Mouse (Mus musculus) stomach, postnatal 0 days (tissue): ENCODE measurements around the gene Lrpprc. TPM values are rescaled to one million over a fixed set of nuclear protein-coding genes. Genes with fewer than 3 reads are reported as not detected.

Experiments
- ATAC-seq: fragments of 200-750 bp; cut with Nextera tagmentation; 2 replicates; pipeline ENCODE4 v1.8.0; 2017; ENCODE audit not compliant: low FRiP score, low TSS enrichment
- DNase-seq: peaks from one replicate; pipeline ENCODE4 v3.0.0-alpha.2; 2016; ENCODE audit warnings: low spot score
- H3K27ac ChIP-seq: fragments of 300-500 bp; sonication (generic); replicated peaks from 2 replicates; pipeline ENCODE4 v1.5.1; 2014; ENCODE audit warnings: mild to moderate bottlenecking, control low read depth
- H3K27me3 ChIP-seq: fragments of 300-500 bp; sonication (generic); 2 replicates; pipeline ENCODE4 v1.6.1; 2014; ENCODE audit warnings: low read length; ENCODE audit not compliant: control insufficient read depth, insufficient read depth
- H3K36me3 ChIP-seq: fragments of 300-500 bp; sonication (generic); 2 replicates; pipeline ENCODE4 v1.6.1; 2014; ENCODE audit warnings: low read length, mixed read lengths; ENCODE audit not compliant: control insufficient read depth, insufficient read depth
- H3K4me1 ChIP-seq: fragments of 300-500 bp; sonication (generic); replicated peaks from 2 replicates; pipeline ENCODE4 v1.6.1; 2014; ENCODE audit warnings: antibody characterized with exemption; ENCODE audit not compliant: control insufficient read depth, insufficient read depth
- H3K4me2 ChIP-seq: fragments of 300-500 bp; sonication (generic); replicated peaks from 2 replicates; pipeline ENCODE4 v1.6.1; 2014; ENCODE audit warnings: low read depth, mild to moderate bottlenecking, control low read depth, moderate library complexity
- H3K4me3 ChIP-seq: fragments of 300-500 bp; sonication (generic); 2 replicates; pipeline ENCODE4 v1.5.1; 2014; ENCODE audit warnings: low read depth, low read length, control low read depth
- H3K9ac ChIP-seq: fragments of 300-500 bp; sonication (generic); 2 replicates; pipeline ENCODE4 v1.6.1; 2014; ENCODE audit warnings: mild to moderate bottlenecking, low read length, control low read depth, mixed read lengths
- H3K9me3 ChIP-seq: fragments of 300-500 bp; sonication (generic); 2 replicates; pipeline ENCODE4 v1.6.1; 2016; ENCODE audit warnings: low read length; ENCODE audit not compliant: control insufficient read depth
- CTCF ChIP-seq: IDR thresholded peaks from 2 replicates; pipeline ENCODE4 v1.5.1; 2016; ENCODE audit warnings: antibody characterized with exemption, low read depth, mild to moderate bottlenecking, moderate library complexity
- EP300 ChIP-seq: optimal IDR thresholded peaks from 2 replicates; pipeline ENCODE3; 2016; ENCODE audit warnings: antibody characterized with exemption
- WGBS: fragments of 180-500 bp; shearing (Covaris S2); extraction: QIAGEN DNeasy Blood & Tissue Kit; methylation state at CpG from one replicate; pipeline ENCODE4 v1.1.7; 2014; 5-methylcytosine and 5-hydroxymethylcytosine counted together
- polyA plus RNA-seq: library from polyadenylated mRNA; unstranded; fragments of >200 nt; fragmentation: Nextera tagmentation; extraction: Ambion mirVana; gene quantifications from 2 replicates; pipeline ENCODE4 v1.2.1, GENCODE M21; 2015

Lrpprc gene
- polyA plus RNA-seq, 1 experiment from 2014 or later = 14.6 TPM

DNA sequence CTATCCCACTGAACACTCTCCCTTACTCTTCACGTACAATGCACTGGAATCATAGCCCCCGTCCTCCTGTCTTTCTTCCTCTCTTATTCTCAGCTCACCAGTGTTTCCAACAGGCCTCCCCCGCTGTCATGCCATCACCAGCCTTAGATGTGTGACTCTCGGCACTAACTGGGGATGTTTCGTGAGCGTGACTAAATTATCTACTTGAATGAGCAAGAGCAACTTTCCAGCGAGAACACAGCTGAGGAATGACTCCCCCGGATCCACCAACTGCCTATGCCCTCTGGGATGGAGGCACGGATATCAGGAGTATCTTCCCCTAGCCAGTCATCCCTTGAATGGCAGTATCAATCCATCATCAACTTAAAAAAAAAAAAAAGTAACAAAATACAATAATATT is 66.6 kb downstream of the Lrpprc start:
- Histone ChIP-seq H3K27ac (no peak overlapping the region), H3K36me3 (peaks cover 23% of the 10 kb centered on the region), H3K27me3 (no peaks in the 10 kb centered on the region), H3K4me1 (no peaks in the 10 kb centered on the region), H3K4me3 (no peak overlapping the region), H3K9me3 (no peaks in the 10 kb centered on the region), H3K9ac (no peak overlapping the region), H3K4me2 (no peak overlapping the region)
- TF ChIP-seq CTCF (no peak), EP300 (no peak)
- ATAC-seq (no peak), DNase-seq (no peak)
- WGBS = 88% methylated on average over 9 of the region's 9 CpGs

DNA sequence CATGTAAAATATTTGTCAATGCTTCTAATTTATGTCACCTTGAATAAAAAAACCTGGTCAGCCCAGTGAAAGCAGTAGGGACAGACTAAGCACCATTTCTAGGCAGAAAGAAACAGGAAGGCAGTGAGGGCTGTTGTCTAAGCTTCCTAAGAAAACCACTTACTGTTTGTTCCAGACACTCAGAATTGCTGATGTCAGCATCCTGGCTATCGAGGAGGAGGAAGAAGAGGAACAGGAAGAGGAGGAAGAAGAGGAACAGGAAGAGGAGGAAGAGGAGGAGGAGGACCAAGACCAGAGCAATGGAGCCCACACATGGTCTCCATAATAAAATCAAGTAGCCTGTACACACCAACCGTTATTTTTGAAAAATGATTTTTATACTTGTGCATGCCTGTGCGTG is 71.5 kb downstream of the Lrpprc start:
- Histone ChIP-seq H3K36me3 (peaks cover 11% of the 10 kb centered on the region), H3K9me3 (no peaks in the 10 kb centered on the region), H3K4me1 (no peaks in the 10 kb centered on the region), H3K27me3 (no peaks in the 10 kb centered on the region), H3K27ac (no peak overlapping the region), H3K4me2 (no peak overlapping the region), H3K9ac (no peak overlapping the region), H3K4me3 (no peak overlapping the region)
- DNase-seq = no peak
- ATAC-seq = no peak
- 81% methylated on average over 3 of the region's 3 CpGs for WGBS
- TF ChIP-seq EP300 = no peak
- no peak for TF ChIP-seq CTCF

DNA sequence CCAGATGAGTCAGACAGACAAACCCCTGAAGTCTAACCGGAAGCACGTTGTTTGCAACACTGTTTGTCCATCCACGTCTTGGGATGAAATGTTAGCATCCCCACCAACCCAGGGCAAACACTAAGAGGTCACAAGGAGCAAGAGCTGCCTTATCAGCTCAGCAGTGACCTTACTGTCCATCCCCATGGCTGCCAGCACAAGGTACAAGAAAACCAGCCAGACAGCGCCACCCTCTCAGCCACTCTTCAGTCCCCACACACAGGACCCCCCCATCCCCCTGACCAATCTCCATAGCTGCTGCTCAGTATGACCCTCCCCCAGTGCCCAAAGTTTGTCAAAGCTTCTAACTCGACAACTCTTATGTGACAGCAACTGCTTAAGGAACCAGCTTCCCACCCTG is 73.2 kb downstream of the Lrpprc start:
- 62% methylated on average over 5 of the region's 5 CpGs for WGBS
- no peaks in the 10 kb centered on the region for H3K27me3 ChIP-seq
- H3K4me1 ChIP-seq = no peaks in the 10 kb centered on the region
- H3K27ac ChIP-seq = no peak overlapping the region
- H3K36me3 ChIP-seq = peaks cover 10% of the 10 kb centered on the region
- H3K9me3 ChIP-seq = no peaks in the 10 kb centered on the region
- no peak overlapping the region for H3K9ac ChIP-seq
- no peak overlapping the region for H3K4me3 ChIP-seq
- no peak overlapping the region for H3K4me2 ChIP-seq
- ATAC-seq (no peak), DNase-seq (no peak)
- TF ChIP-seq EP300 (no peak), CTCF (no peak)

DNA sequence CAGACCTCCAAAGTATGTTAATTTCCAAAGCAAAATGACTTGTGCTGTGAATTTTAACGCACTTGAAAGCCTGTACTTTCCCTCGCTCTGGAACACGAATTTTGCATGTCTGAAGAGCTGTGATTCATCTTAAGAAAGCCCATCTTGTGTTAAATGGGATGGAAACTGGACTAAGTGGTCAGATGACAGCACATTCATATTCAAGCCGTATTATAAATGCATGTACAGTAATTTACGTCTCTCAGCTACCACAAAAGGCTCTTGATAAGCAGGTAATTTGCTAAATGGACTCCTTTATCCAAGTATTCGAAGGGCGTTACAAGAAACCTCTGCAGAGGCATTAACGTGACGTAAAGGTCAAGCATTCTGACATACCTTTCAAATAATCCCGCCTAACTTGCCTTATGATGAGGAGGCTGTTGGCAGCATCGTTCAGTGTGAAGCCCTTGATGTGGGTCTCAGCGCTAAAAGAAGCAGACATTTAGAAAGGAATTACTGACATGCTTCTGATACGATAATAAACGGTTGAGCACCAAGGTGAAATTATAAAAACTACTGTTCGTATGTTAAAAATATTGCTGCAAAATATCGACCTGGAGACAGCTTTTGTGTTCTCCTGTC is 74.2 kb downstream of the Lrpprc start:
- DNase-seq = no peak
- H3K27ac ChIP-seq = no peak overlapping the region
- 70% methylated on average over 16 of the region's 16 CpGs for WGBS
- TF ChIP-seq EP300 (no peak), CTCF (no peak)
- no peak; the same call in 1 of the 2 replicates for ATAC-seq
- no peaks in the 10 kb centered on the region for H3K4me1 ChIP-seq
- H3K4me3 ChIP-seq = no peak overlapping the region
- no peak overlapping the region for H3K9ac ChIP-seq
- no peak overlapping the region for H3K4me2 ChIP-seq
- H3K27me3 ChIP-seq = no peaks in the 10 kb centered on the region
- peaks cover under 1% of the 10 kb centered on the region for H3K36me3 ChIP-seq
- no peaks in the 10 kb centered on the region for H3K9me3 ChIP-seq

DNA sequence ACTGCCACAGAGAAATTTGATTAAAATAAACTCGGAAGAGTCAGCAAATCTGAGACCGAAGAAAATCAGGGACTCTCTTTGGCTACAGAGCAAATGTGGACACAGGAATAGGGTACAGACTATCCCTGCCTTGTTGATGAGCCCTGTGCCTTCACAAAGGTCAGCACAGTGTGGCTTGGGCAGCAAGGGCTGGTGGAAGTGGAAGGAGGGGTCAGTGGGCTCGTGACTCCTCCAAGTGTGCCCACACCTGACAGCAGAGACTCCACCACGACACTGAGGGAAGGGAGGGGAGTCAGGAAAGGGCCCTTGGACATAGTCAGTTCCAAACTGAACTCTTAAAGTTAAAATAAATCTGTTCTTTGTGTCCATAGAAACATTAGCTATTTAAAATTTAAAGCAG is 75.7 kb downstream of the Lrpprc start:
- TF ChIP-seq CTCF (no peak), EP300 (no peak)
- ATAC-seq (no peak), DNase-seq (no peak)
- Histone ChIP-seq H3K27me3 (no peaks in the 10 kb centered on the region), H3K9ac (no peak overlapping the region), H3K9me3 (no peaks in the 10 kb centered on the region), H3K4me1 (no peaks in the 10 kb centered on the region), H3K36me3 (no peaks in the 10 kb centered on the region; the same call in none of the 2 replicates), H3K4me2 (no peak overlapping the region), H3K4me3 (no peak overlapping the region), H3K27ac (no peak overlapping the region)
- WGBS = 59% methylated on average over 4 of the region's 4 CpGs

DNA sequence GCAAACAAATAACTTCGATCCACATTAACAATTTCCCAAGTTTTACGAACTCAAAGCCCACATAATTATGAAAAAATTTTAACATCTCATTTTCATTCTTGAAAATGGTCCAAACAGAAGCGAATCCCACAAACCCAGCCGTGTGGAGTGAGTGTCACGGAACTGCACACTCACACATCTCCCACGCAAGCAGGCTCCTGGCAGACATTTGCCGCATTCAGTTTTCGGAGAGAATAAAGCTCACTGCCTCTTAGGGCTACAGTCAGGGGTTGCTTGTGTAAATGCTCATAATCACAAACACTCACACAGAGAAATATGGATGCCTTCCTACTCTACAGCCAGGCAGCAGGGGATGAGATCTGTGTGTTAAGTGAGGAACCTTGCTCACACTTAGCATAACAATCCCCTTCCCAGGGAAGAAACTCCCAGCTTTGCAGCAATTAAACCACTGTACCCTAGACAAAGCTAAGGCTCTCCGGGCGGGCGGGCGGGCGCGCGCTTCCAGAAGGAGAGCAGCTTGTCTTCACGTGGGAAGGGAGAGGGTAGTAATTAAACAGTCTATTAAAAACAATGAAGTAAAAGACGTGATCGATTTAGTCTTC is 76.9 kb downstream of the Lrpprc start:
- Histone ChIP-seq H3K27ac (no peak overlapping the region), H3K4me3 (no peak overlapping the region), H3K4me2 (no peak overlapping the region), H3K9me3 (no peaks in the 10 kb centered on the region), H3K9ac (no peak overlapping the region), H3K4me1 (no peaks in the 10 kb centered on the region), H3K36me3 (no peaks in the 10 kb centered on the region; the same call in none of the 2 replicates), H3K27me3 (no peaks in the 10 kb centered on the region)
- ATAC-seq = no peak
- no peak for DNase-seq
- WGBS = 88% methylated on average over 18 of the region's 18 CpGs
- TF ChIP-seq EP300 (no peak), CTCF (no peak)
